Mouse (Mus musculus): ENCODE results near the gene Ccdc146.
"Not testable (repeated sequence)": the region's sequence is repeated elsewhere in the genome, so short reads cannot be mapped to it uniquely, and the experiment has no call there.

The Ccdc146 gene

GRCm38 (mm10) chr5:21331656-21332055 lies 92.8 kb downstream of the Ccdc146 start:
- no peak for DNase-seq (ENCODE audit: low read depth, low spot score)

GRCm38 (mm10) chr5:21329672-21330665 lies 94.5 kb downstream of the Ccdc146 start:
- DNase-seq (ENCODE audit: low read depth, low spot score), result no peak

- DNase-seq (ENCODE audit: low read depth, low spot score), result no peak
Observed at GRCm38 (mm10) chr5:21328560-21328959, 95.9 kb downstream of the Ccdc146 start.

- no peak for DNase-seq (ENCODE audit: low read depth, low spot score)
Observed at GRCm38 (mm10) chr5:21326494-21326893, 98.0 kb downstream of the Ccdc146 start.

- no peak for DNase-seq (ENCODE audit: low read depth, low spot score)
Observed at GRCm38 (mm10) chr5:21320138-21320537, 104.3 kb downstream of the Ccdc146 start.

GRCm38 (mm10) chr5:21314696-21315095 lies 109.8 kb downstream of the Ccdc146 start:
- DNase-seq (ENCODE audit: low read depth, low spot score), result no peak

- DNase-seq (ENCODE audit: low read depth, low spot score), result no peak
Observed at GRCm38 (mm10) chr5:21307165-21307564, 117.3 kb downstream of the Ccdc146 start.

GRCm38 (mm10) chr5:21301011-21301410 lies 123.5 kb downstream of the Ccdc146 start:
- no peak for DNase-seq (ENCODE audit: low read depth, low spot score)

GRCm38 (mm10) chr5:21300058-21300457 lies 124.4 kb downstream of the Ccdc146 start:
- DNase-seq (ENCODE audit: low read depth, low spot score), result no peak

- DNase-seq (ENCODE audit: low read depth, low spot score), result no peak
Observed at GRCm38 (mm10) chr5:21299076-21299755, 125.3 kb downstream of the Ccdc146 start.

GRCm38 (mm10) chr5:21295683-21296082 lies 128.8 kb downstream of the Ccdc146 start:
- no peak for DNase-seq (ENCODE audit: low read depth, low spot score)

- no peak for DNase-seq (ENCODE audit: low read depth, low spot score)
Observed at GRCm38 (mm10) chr5:21290594-21290993, 133.9 kb downstream of the Ccdc146 start.

- DNase-seq (ENCODE audit: low read depth, low spot score), result no peak
Observed at GRCm38 (mm10) chr5:21288658-21289435, 135.6 kb downstream of the Ccdc146 start.

GRCm38 (mm10) chr5:21283356-21284062 lies 141.0 kb downstream of the Ccdc146 start:
- DNase-seq (ENCODE audit: low read depth, low spot score), result no peak

- not testable (repeated sequence) for DNase-seq (ENCODE audit: low read depth, low spot score)
Observed at GRCm38 (mm10) chr5:21277685-21278084, 146.8 kb downstream of the Ccdc146 start.

- DNase-seq (ENCODE audit: low read depth, low spot score), result no peak
Observed at GRCm38 (mm10) chr5:21271386-21272354, 152.8 kb downstream of the Ccdc146 start.

GRCm38 (mm10) chr5:21270756-21271155 lies 153.7 kb downstream of the Ccdc146 start:
- no peak for DNase-seq (ENCODE audit: low read depth, low spot score)

- DNase-seq (ENCODE audit: low read depth, low spot score), result no peak
Observed at GRCm38 (mm10) chr5:21269446-21269845, 155.0 kb downstream of the Ccdc146 start.

- no peak for DNase-seq (ENCODE audit: low read depth, low spot score)
Observed at GRCm38 (mm10) chr5:21267090-21267489, 157.4 kb downstream of the Ccdc146 start.

- DNase-seq (ENCODE audit: low read depth, low spot score), result peak; percentile 54
Observed at GRCm38 (mm10) chr5:21265049-21265448, 159.4 kb downstream of the Ccdc146 start.

Measured in retina, adult 2 months (tissue).